Mouse (Mus musculus): ENCODE measurements at regions not wholly inside any gene's neighbourhood (a gene's known extent, or its start where the extent isn't known, plus 50 kb on each side); places are given as distances from the start of the nearest gene placed in this dataset.

DNA sequence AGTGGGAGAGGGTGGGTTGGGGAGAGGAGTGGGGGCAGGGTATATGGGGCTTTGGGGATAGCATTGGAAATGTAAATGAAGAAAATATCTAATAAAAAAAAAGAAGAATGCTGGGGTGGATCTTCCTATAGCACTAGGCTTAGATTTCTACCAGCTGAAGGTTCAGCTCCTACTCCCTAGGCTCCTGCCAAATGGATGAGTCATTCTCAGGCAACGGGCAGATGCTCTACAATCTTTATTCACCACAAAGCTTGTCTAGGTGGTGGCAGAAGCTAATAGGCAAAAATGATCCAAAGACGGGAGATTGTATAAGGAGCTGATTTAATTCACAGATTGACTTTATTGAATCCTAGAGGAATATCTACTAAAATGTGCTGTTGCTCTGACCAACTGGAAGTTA is 211.6 kb upstream of the Fam98a start:
- intact Hi-C loops (cut with DNase I): no loop called here
- no peak for DNase-seq

- DNase-seq: no peak
Observed at GRCm38 (mm10) chr17:75756487-75756886, 204.7 kb upstream of the Fam98a start.

GRCm38 (mm10) chr17:75716458-75716857 is 164.7 kb upstream of the Fam98a start:
- DNase-seq: no peak
- intact Hi-C loops (cut with DNase I): no loop called here

More at GRCm38 (mm10) chr17:75756487-75756886, 204.7 kb upstream of the Fam98a start:
- intact Hi-C loops (cut with DNase I): no loop called here

DNA sequence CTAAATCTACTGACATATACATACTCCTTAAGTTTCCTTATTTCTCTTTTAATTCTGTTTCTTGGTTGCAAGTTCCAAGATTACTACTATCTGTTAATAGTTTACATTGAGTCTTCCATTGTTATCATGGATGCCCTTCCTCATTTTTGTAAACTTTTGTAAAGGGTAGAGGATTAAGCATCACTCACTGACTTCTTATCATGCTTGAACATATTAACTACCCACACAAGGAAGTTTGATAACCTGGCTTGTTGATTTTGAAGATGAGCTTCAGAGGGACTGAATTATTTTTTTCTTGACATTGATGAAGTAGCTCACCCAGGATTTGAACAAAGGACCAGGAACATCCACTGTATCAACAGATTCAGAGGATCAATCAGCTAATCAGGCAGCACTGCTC is 162.8 kb upstream of the Fam98a start:
- DNase-seq: no peak
- intact Hi-C loops (cut with DNase I): no loop called here

DNA sequence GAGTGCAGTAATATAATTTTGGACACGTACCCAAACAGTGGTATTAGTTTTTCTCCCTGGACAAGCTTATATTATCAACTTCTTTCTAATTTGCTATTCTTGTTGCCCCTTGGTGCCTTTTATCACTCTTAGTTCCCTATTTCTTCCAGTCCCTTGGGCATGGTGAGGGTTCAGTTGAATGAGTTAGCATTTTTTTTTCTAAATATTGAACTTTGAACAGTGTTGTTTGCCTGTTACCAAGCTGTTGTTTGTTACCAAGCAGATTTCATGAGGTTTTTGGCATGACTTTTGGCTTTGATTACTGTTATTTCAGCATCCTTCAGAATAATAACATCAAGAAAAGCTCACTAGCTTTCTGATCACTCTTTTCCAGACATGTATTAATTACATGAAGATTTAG is 162.3 kb upstream of the Fam98a start:
- intact Hi-C loops (cut with DNase I): no loop called here
- DNase-seq: no peak

DNA sequence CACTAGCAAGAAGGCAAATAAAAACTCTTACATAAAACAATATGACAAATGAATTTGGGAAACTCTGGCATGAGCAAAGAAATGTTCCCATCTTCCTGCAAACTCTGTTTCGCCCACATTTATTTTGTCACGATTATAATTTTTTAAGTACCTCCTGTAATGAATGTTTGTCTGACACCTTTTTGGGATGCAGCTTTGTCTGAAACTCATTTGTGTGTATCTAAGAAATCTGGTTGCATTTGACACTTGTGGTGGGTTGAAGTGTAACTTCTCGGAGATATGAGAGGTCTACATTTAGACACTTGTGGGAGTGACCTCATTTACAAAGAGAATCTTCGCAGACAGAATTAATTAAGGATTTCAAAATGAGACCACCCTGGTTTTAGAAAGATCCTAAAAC is 155.9 kb upstream of the Fam98a start:
- no peak for DNase-seq
- intact Hi-C loops (cut with DNase I): no loop called here

GRCm38 (mm10) chr17:75705357-75705756 is 153.6 kb upstream of the Fam98a start:
- DNase-seq: no peak
- intact Hi-C loops (cut with DNase I): no loop called here

GRCm38 (mm10) chr17:75703865-75704264 is 152.1 kb upstream of the Fam98a start:
- intact Hi-C loops (cut with DNase I): no loop called here
- DNase-seq: no peak

DNA sequence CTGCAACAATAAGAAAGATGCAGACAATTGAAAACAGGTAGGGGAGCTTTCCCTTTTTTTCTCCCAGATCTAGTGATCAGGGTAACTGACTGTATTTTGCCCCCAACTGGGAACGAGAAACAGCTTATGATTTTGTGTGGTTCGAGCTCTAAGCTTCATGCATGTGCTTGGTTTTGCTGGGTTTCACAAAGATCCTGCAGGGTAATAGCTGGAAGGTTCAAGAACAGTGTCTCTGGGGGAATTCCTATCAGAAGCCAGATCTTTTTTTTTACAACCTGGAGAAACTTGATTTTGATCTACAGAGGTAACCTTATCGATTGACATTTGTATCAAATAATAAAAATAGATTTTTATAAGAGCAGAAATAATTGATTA is 145.0 kb upstream of the Fam98a start:
- intact Hi-C loops (cut with DNase I): no loop called here

GRCm38 (mm10) chr17:75696103-75696728 is 144.5 kb upstream of the Fam98a start:
- intact Hi-C loops (cut with DNase I): no loop called here
- no peak for DNase-seq

More for the DNA sequence above, 145.0 kb upstream of the Fam98a start:
- DNase-seq: no peak

DNA sequence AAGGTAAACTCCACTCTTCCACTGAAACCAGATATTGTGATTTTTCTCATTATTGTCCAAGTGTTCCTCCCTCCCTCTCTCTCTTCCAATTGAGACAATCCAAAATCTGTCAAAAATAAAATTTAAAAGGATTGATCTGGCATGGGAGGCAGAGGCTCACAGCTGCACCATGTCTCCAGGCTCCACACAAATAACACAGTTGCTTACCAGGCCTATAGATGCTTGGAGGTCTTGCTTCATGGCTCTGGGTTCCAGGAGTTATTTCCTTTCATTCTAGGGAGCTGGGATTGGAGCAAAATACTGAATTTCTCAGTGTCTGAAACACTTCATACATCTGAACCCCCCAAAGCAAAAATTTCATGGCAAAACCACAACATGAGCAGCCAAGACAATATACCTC is 134.2 kb upstream of the Fam98a start:
- intact Hi-C loops (cut with DNase I): no loop called here

GRCm38 (mm10) chr17:75646982-75647381 is 95.2 kb upstream of the Fam98a start:
- intact Hi-C loops (cut with DNase I): no loop called here

More for the DNA sequence above, 134.2 kb upstream of the Fam98a start:
- no peak for DNase-seq

GRCm38 (mm10) chr17:75644698-75645097 is 93.0 kb upstream of the Fam98a start:
- no peak for DNase-seq
- intact Hi-C loops (cut with DNase I): no loop called here

More at GRCm38 (mm10) chr17:75646982-75647381, 95.2 kb upstream of the Fam98a start:
- DNase-seq: no peak

GRCm38 (mm10) chr17:75642311-75642710 is 90.6 kb upstream of the Fam98a start:
- intact Hi-C loops (cut with DNase I): no loop called here
- no peak for DNase-seq

DNA sequence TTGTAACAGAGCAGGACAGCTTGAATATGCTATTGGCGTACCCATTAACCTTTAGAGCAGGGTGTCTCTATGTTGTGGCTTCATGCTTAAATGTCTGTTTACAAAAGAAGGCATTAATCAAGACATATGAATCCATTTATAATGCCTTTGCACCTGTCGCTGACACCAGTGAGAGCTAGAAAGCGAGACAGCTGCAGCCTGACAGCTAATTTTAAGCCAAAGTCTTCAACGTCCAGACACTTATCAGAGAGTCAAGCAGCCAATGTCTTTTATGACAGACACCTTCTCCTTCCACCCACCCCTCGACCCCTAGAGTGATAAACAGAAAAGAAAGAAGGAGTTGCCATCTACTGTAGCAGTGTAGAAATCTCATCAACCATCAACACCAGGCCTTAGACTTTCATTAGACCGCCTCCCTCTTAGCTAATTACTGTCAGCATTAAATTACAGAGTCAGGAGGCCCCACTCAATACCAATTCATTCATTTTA is 89.3 kb upstream of the Fam98a start:
- intact Hi-C loops (cut with DNase I): no loop called here
- DNase-seq: no peak

- intact Hi-C loops (cut with DNase I): no loop called here
- no peak for DNase-seq
Observed at GRCm38 (mm10) chr17:75640575-75640974, 88.8 kb upstream of the Fam98a start.

DNA sequence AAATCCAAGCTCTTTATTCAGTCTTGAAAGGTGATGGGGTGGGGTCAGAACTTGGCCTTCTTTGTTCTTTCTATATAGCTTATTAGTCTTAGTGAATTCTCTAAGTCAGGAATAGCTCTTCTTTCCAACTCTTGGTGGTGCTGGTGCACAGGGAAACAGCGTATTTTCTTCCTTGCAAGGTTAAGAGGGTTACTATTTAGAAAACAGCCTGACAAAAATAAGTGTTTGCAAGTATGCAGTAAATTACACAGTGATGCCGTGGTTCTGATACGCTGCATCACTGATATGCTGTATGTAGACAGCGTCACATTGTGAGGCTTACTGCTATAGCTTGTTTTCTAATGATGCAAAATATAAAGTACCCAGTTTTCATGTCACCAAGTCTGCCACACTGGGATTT is 78.1 kb upstream of the Fam98a start:
- DNase-seq: no peak
- intact Hi-C loops (cut with DNase I): no loop called here

- peak in 1 of 2 experiments; percentile 6 for DNase-seq
- intact Hi-C loops (cut with DNase I): no loop called here
Observed at GRCm38 (mm10) chr17:75619472-75619871, 67.7 kb upstream of the Fam98a start.

GRCm38 (mm10) chr17:75618514-75618913 is 66.8 kb upstream of the Fam98a start:
- DNase-seq: no peak
- intact Hi-C loops (cut with DNase I): no loop called here

- peak in 1 of 2 experiments; percentile 6 for DNase-seq
- intact Hi-C loops (cut with DNase I): no loop called here
Observed at GRCm38 (mm10) chr17:75617280-75617679, 65.5 kb upstream of the Fam98a start.

GRCm38 (mm10) chr17:75615335-75615734 is 63.6 kb upstream of the Fam98a start:
- DNase-seq: peak in 1 of 2 experiments; percentile 18
- intact Hi-C loops (cut with DNase I): no loop called here

DNA sequence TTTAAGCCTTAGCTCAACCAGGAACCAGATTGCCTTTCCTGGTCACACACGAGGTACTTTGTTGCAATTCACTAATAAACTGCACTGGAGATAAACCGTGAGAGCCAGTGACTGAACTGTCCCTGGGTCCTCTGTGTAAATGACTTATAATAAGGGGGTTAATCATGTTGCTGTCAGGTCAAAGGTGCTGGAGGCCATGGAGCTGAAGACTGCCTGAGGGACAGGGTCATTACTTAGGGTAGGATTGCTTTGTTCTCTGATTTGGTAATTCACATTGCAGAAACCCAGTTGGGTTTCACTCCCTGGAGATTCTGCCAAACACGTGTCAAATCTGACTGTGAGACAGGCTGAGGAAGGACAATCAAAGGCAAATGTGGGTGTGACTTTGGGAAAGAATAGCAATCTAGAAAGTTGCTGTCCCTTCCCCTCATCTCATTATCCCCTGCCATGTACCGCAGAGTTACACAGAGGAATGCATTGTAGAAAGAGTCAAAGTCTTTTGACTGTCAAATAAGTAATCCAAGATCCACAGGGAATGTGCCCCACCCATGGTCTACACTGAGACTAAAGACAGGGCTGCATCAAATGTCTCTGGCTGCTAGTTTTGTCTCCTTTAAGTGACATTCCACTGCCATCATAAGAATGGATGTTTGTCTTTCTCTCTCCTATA is 51.8 kb upstream of the Fam98a start:
- no peak for DNase-seq
- intact Hi-C loops (cut with DNase I): no loop called here
